Mouse (Mus musculus): Measurements from ENCODE around the gene Hdac8. TPM values are rescaled to one million over a fixed set of nuclear protein-coding genes. Genes with fewer than 3 reads are reported as not detected.

The Hdac8 gene
- total RNA-seq, 2 experiments from 2014 or later, result 7.1 to 9.0 TPM

Small RNA genes within 50 kb of the gene (microRNA-seq; reads per million reads assigned to microRNA genes)
- not detected for gene Gm26318

Other genes starting within 250 kb of the Hdac8 start
- gene Phka1, start 138.9 kb upstream of the Hdac8 start, total RNA-seq (2021), result 10 to 100 TPM; 12.0 to 15.8 TPM
- gene Gm3880, start 181.6 kb upstream of the Hdac8 start, total RNA-seq (2021), result not detected
- not detected for gene Gm9112, start 202.3 kb upstream of the Hdac8 start, total RNA-seq (2021)
- gene Dmrtc1b, start 202.5 kb upstream of the Hdac8 start, total RNA-seq (2021), result not detected

Data from adrenal gland, postnatal 10 days (tissue).